Mouse (Mus musculus): ENCODE results near the gene Wdr3. TPM values are rescaled to one million over a fixed set of nuclear protein-coding genes. Genes with fewer than 3 reads are reported as not detected.

The Wdr3 gene
- polyA plus RNA-seq (2017; shearing (Covaris generic)), result 74.3 TPM

GRCm38 (mm10) chr3:100162315-100163105, at the start of gene Wdr3, which contains the start of gene Gdap2:
Gene Wdr3 (minus strand): TSS chr3:100162407.
Gene Gdap2 (plus strand): TSS chr3:100162381.

Other genes starting within 250 kb of the Wdr3 start
- 31.8 TPM for gene Gdap2, start within 50 bp of the Wdr3 start, polyA plus RNA-seq (2017; shearing (Covaris generic))

Measured in activated CD4-positive, CD25-positive, alpha-beta regulatory T cell, adult 9 weeks (primary cell).